In the genomic region with DNA sequence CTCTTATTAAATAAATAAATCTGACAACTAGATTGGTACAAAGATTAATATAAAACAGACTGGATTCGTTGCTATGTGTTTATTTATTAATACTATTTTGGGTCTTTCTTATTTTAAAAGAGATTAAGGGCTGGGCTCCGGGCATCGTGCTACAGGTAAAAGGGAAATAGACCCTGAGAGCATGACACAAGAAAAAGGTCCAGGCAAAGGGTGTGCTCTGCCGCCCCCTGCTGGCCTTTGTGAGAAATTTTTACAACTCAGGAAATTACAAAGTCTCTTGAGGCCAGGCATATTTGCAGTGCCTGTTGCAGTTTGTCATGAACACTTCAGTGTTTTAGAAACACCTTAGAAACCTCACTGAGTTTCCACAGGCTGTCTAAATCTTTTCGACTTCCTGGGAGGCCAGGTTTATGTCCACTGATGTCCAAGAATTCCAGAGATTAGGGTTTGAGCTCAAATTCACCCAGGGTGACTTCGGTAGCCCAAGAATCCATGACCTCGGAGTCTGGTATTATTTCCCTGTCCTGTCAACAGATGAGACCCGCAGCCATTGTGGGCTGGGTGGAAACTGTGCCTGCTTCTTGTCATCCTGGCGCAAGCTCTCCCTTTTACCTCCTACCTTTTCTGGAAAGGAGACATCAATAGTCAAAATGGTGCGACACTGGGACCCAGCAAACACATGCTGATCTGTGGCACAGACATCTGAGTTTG, we compare ENCODE assay signal across 10 mouse cellular contexts. TPM values are rescaled to one million over a fixed set of nuclear protein-coding genes. Genes with fewer than 3 reads are reported as not detected.
DNase-seq lines count a peak whose midpoint lies in the region; ATAC-seq and TF ChIP-seq lines count a peak whose summit lies in the region.
"Had no signal": no experiment of that assay in that cellular context is flagged by ENCODE, and none has a peak within 500 bp of the region (broad histone marks: within the 10 kb centered on the region; RNA-seq: fewer than 3 reads in every experiment).

No protein-coding gene starts in this region.

- DNase-seq in heart, adult 2 months: peak in 1 of 2 experiments; percentile 54
- no peak for DNase-seq in heart, postnatal 25 days (ENCODE audit: low spot score)
- peak; percentile 72 to 73 for DNase-seq in B cell, adult 2 months
- peak; percentile 53 for DNase-seq in T-cell, adult 2 months (ENCODE audit: low spot score)
- DNase-seq in embryonic facial prominence, embryonic 10.5 days (ENCODE audit: low spot score): peak; percentile 76
- DNase-seq in limb, embryonic 11.5 days (ENCODE audit: low spot score): peak; percentile 81
- no peak for DNase-seq in layer of hippocampus, adult 9-11 months

- intact Hi-C loops in heart, adult 2 months (cut with DNase I): loop anchor here (5.0 kb wide), 1 partner anchor 722 kb away; no protein-coding TSS in a partner anchor
- intact Hi-C loops in heart, postnatal 25 days (cut with DNase I): loop anchor here (5.0 kb wide), 2 partner anchors 97 to 722 kb away; no protein-coding TSS in a partner anchor

- no peaks in the 10 kb centered on the region for H3K4me1 ChIP-seq in heart, adult 2 months (ENCODE audit: control insufficient read depth, insufficient read depth, low read length)
- no peaks in the 10 kb centered on the region for H3K4me1 ChIP-seq in embryonic facial prominence, embryonic 10.5 days
- H3K4me1 ChIP-seq in limb, embryonic 11.5 days (ENCODE audit: control insufficient read depth, insufficient read depth, low read length): no peaks in the 10 kb centered on the region
- H3K4me1 ChIP-seq in neural tube, embryonic 15.5 days: no peaks in the 10 kb centered on the region

- H3K4me2 ChIP-seq in limb, embryonic 11.5 days (ENCODE audit: low read depth, severe bottlenecking): no peak overlapping the region
- no peak overlapping the region for H3K4me2 ChIP-seq in neural tube, embryonic 15.5 days

- no peaks in the 10 kb centered on the region for H3K36me3 ChIP-seq in heart, adult 2 months (ENCODE audit: control insufficient read depth, insufficient read depth, low read length)
- no peaks in the 10 kb centered on the region for H3K36me3 ChIP-seq in embryonic facial prominence, embryonic 10.5 days (replicated peaks)
- H3K36me3 ChIP-seq in limb, embryonic 11.5 days (ENCODE audit: control insufficient read depth, insufficient read depth, low read length): no peaks in the 10 kb centered on the region
- no peaks in the 10 kb centered on the region for H3K36me3 ChIP-seq in neural tube, embryonic 15.5 days

- 31% methylated on average over 10 of the region's 10 CpGs for WGBS in heart, adult 2 months
- WGBS in embryonic facial prominence, embryonic 10.5 days: 46% methylated on average over 10 of the region's 10 CpGs
- WGBS in limb, embryonic 11.5 days: 44% methylated on average over 10 of the region's 10 CpGs
- 41% methylated on average over 10 of the region's 10 CpGs for WGBS in neural tube, embryonic 15.5 days

- H3K4me3 ChIP-seq in heart, adult 2 months: no peak overlapping the region
- no peak overlapping the region for H3K4me3 ChIP-seq in embryonic facial prominence, embryonic 10.5 days
- H3K4me3 ChIP-seq in limb, embryonic 11.5 days (ENCODE audit: low read depth, low read length): no peak overlapping the region
- H3K4me3 ChIP-seq in neural tube, embryonic 15.5 days (replicated peaks): no peak overlapping the region
- H3K4me3 ChIP-seq: erythroblast, embryonic 14.5 days had no signal

- H3K27ac ChIP-seq in heart, adult 2 months: no peak overlapping the region
- no peak overlapping the region for H3K27ac ChIP-seq in embryonic facial prominence, embryonic 10.5 days (replicated peaks)
- H3K27ac ChIP-seq in limb, embryonic 11.5 days (replicated peaks; ENCODE audit: low read depth, low read length): no peak overlapping the region
- H3K27ac ChIP-seq in neural tube, embryonic 15.5 days (replicated peaks): no peak overlapping the region
- H3K27ac ChIP-seq: macrophage had no signal

- no peaks in the 10 kb centered on the region for H3K79me2 ChIP-seq in heart, adult 2 months (replicated peaks; ENCODE audit: control insufficient read depth, insufficient read depth, low read length)

- no peaks in the 10 kb centered on the region for H3K27me3 ChIP-seq in heart, adult 2 months (ENCODE audit: control insufficient read depth, insufficient read depth, low read length)
- H3K27me3 ChIP-seq in embryonic facial prominence, embryonic 10.5 days (replicated peaks; ENCODE audit: low read depth, poor library complexity, severe bottlenecking): 0 out of 2 replicates have a peak, but pooled peaks cover 6% of the 10 kb centered on the region
- 0 out of 2 replicates have a peak, but pooled peaks cover 4% of the 10 kb centered on the region for H3K27me3 ChIP-seq in limb, embryonic 11.5 days (ENCODE audit: control insufficient read depth, insufficient read depth, low read length)
- no peaks in the 10 kb centered on the region for H3K27me3 ChIP-seq in neural tube, embryonic 15.5 days (replicated peaks)

- H3K9ac ChIP-seq in heart, adult 2 months (ENCODE audit: low read depth, low read length): no peak overlapping the region
- H3K9ac ChIP-seq in limb, embryonic 11.5 days (ENCODE audit: low read length): no peak overlapping the region
- H3K9ac ChIP-seq in neural tube, embryonic 15.5 days (replicated peaks): no peak overlapping the region

- peak; percentile 86 for TF ChIP-seq CTCF in heart, adult 2 months (IDR thresholded peaks at IDR 0.05)

- no peak for ATAC-seq in limb, embryonic 11.5 days (ENCODE audit: insufficient number of reproducible peaks, low FRiP score, low TSS enrichment, low read depth)
- peak; percentile 50; the same call in 1 of the 2 replicates for ATAC-seq in neural tube, embryonic 15.5 days (ENCODE audit: low FRiP score)

- TF ChIP-seq POLR2A in heart, adult 2 months (IDR thresholded peaks at IDR 0.05; ENCODE audit: insufficient read depth, low read depth, low read length): no peak

- no peaks in the 10 kb centered on the region for H3K9me3 ChIP-seq in embryonic facial prominence, embryonic 10.5 days
- no peaks in the 10 kb centered on the region for H3K9me3 ChIP-seq in limb, embryonic 11.5 days (ENCODE audit: control insufficient read depth, low read length)
- H3K9me3 ChIP-seq in neural tube, embryonic 15.5 days (replicated peaks): no peaks in the 10 kb centered on the region

- TF ChIP-seq EP300 in heart, adult 2 months (IDR thresholded peaks at IDR 0.05; ENCODE audit: insufficient read depth, low read depth, low read length): no peak

RNA-seq across cellular contexts. Expression of gene Rcbtb2, which starts 24.0 kb away (rescaled TPM):
- total RNA-seq in heart, adult 2 months (2021): 10 to 100 TPM; 20.8 to 20.9 TPM
- 16.9 and 25.7 TPM in 2 replicates for polyA plus RNA-seq in heart, adult 2 months (2012; rRNA removed)
- 10 to 100 TPM; 20.4 to 22.9 TPM for total RNA-seq in heart, postnatal 25 days (2021)
- 171 and 180 TPM in 2 replicates for polyA plus RNA-seq in embryonic facial prominence, embryonic 10.5 days (2016; fragmentation: Nextera tagmentation; extraction: Ambion mirVana)
- 205 and 216 TPM in 2 replicates for polyA plus RNA-seq in limb, embryonic 11.5 days (2014; fragmentation: Nextera tagmentation; extraction: Ambion mirVana)
- 56.8 and 63.3 TPM in 2 replicates for polyA plus RNA-seq in neural tube, embryonic 15.5 days (2015; fragmentation: Nextera tagmentation; extraction: Ambion mirVana)

RNA-seq across cellular contexts. Expression of gene Cysltr2, which starts 49.9 kb away (rescaled TPM):
- total RNA-seq in heart, adult 2 months (2021): under 1 TPM; 0.11 to 0.29 TPM
- polyA plus RNA-seq in heart, adult 2 months (2012; rRNA removed): 0.23 and 0.64 TPM in 2 replicates
- not detected for total RNA-seq in heart, postnatal 25 days (2021)
- not detected in 2 replicates for polyA plus RNA-seq in embryonic facial prominence, embryonic 10.5 days (2016; fragmentation: Nextera tagmentation; extraction: Ambion mirVana)
- polyA plus RNA-seq in limb, embryonic 11.5 days (2014; fragmentation: Nextera tagmentation; extraction: Ambion mirVana): not detected in 2 replicates
- polyA plus RNA-seq in neural tube, embryonic 15.5 days (2015; fragmentation: Nextera tagmentation; extraction: Ambion mirVana): 0.28 and 2.3 TPM in 2 replicates
- polyA plus RNA-seq: erythroblast, embryonic 14.5 days had no signal

Comparison
In these comparisons a context has a peak if more than half of its experiments do, and no peak if none do; other contexts are left out.
1. DNase-seq: peak in B cell, adult 2 months (2 of 2), T-cell, adult 2 months (single experiment), embryonic facial prominence, embryonic 10.5 days (single experiment) and limb, embryonic 11.5 days (single experiment); none in heart, postnatal 25 days (single experiment) and layer of hippocampus, adult 9-11 months (single experiment).